Mouse (Mus musculus) stomach, embryonic 16.5 days (tissue): ENCODE measurements around the gene Dram1. TPM values are rescaled to one million over a fixed set of nuclear protein-coding genes. Genes with fewer than 3 reads are reported as not detected.

Experiments used
- ATAC-seq: fragments of 200-750 bp; cut with Nextera tagmentation; 2 replicates; pipeline ENCODE4 v1.8.0; 2017; ENCODE audit warnings: moderate number of reproducible peaks, moderate TSS enrichment; ENCODE audit not compliant: insufficient read depth, low FRiP score
- H3K27ac ChIP-seq: fragments of 300-500 bp; sonication (generic); 2 replicates; pipeline ENCODE4 v1.5.1; 2014; ENCODE audit warnings: low read length
- H3K27me3 ChIP-seq: fragments of 300-500 bp; sonication (generic); 2 replicates; pipeline ENCODE4 v1.6.1; 2014; ENCODE audit warnings: low read length, control low read depth, mixed read lengths; ENCODE audit not compliant: control insufficient read depth, insufficient read depth
- H3K36me3 ChIP-seq: fragments of 300-500 bp; sonication (generic); 2 replicates; pipeline ENCODE4 v1.6.1; 2014; ENCODE audit warnings: low read length; ENCODE audit not compliant: control insufficient read depth, insufficient read depth
- H3K4me1 ChIP-seq: fragments of 300-500 bp; sonication (generic); 2 replicates; pipeline ENCODE4 v1.6.1; 2014; ENCODE audit warnings: low read length, control low read depth, mixed read lengths; ENCODE audit not compliant: control insufficient read depth, insufficient read depth
- H3K4me2 ChIP-seq: fragments of 300-500 bp; sonication (generic); 2 replicates; pipeline ENCODE4 v1.6.1; 2014; ENCODE audit warnings: low read depth, low read length, mixed read lengths
- H3K4me3 ChIP-seq: fragments of 300-500 bp; sonication (generic); replicated peaks from 2 replicates; pipeline ENCODE4 v1.5.1; 2014; ENCODE audit warnings: mild to moderate bottlenecking, low read length
- H3K9ac ChIP-seq: fragments of 300-500 bp; sonication (generic); 2 replicates; pipeline ENCODE4 v1.6.1; 2014; ENCODE audit warnings: low read length
- H3K9me3 ChIP-seq: fragments of 300-500 bp; sonication (generic); replicated peaks from 2 replicates; pipeline ENCODE4 v1.6.1; 2016; ENCODE audit warnings: low read length, control low read depth; ENCODE audit not compliant: control insufficient read depth
- WGBS: fragments of 180-500 bp; shearing (Covaris S2); extraction: QIAGEN DNeasy Blood & Tissue Kit; methylation state at CpG from one replicate; pipeline ENCODE4 v1.1.7; 2014; 5-methylcytosine and 5-hydroxymethylcytosine counted together
- polyA plus RNA-seq: library from polyadenylated mRNA; unstranded; fragments of >200 nt; fragmentation: Nextera tagmentation; extraction: Ambion mirVana; gene quantifications from 2 replicates; pipeline ENCODE4 v1.2.1, GENCODE M21; 2015

Dram1 gene
- polyA plus RNA-seq, 1 experiment from 2014 or later, result 6.6 TPM

GRCm38 (mm10) chr10:88346454-88347245 is 32.2 kb downstream of the Dram1 start:
- H3K4me1 ChIP-seq, result no peaks in the 10 kb centered on the region
- H3K9me3 ChIP-seq, result no peaks in the 10 kb centered on the region
- no peaks in the 10 kb centered on the region for H3K27me3 ChIP-seq
- peak overlapping the region; percentile 8; the same call in 1 of the 2 replicates for H3K4me2 ChIP-seq
- H3K9ac ChIP-seq, result no peak overlapping the region; the same call in 1 of the 2 replicates
- 74% methylated on average over 12 of the region's 12 CpGs for WGBS
- H3K36me3 ChIP-seq, result no peaks in the 10 kb centered on the region
- H3K4me3 ChIP-seq, result no peak overlapping the region
- no peak for ATAC-seq
- H3K27ac ChIP-seq, result peak overlapping the region; percentile 81

GRCm38 (mm10) chr10:88345899-88346401 is 32.9 kb downstream of the Dram1 start:
- 48% methylated on average over 11 of the region's 11 CpGs for WGBS

GRCm38 (mm10) chr10:88341368-88341767 is 37.5 kb downstream of the Dram1 start:
- peak; percentile 72 for ATAC-seq
- Histone ChIP-seq H3K27ac (no peak overlapping the region), H3K27me3 (no peaks in the 10 kb centered on the region), H3K4me3 (no peak overlapping the region), H3K36me3 (no peaks in the 10 kb centered on the region), H3K4me1 (no peaks in the 10 kb centered on the region), H3K4me2 (no peak overlapping the region), H3K9ac (no peak overlapping the region), H3K9me3 (no peaks in the 10 kb centered on the region)
- WGBS, result 51% methylated on average over 6 of the region's 6 CpGs

More at GRCm38 (mm10) chr10:88345899-88346401, 32.9 kb downstream of the Dram1 start:
- Histone ChIP-seq H3K4me3 (no peak overlapping the region), H3K27me3 (no peaks in the 10 kb centered on the region), H3K36me3 (no peaks in the 10 kb centered on the region), H3K4me1 (no peaks in the 10 kb centered on the region), H3K27ac (peak overlapping the region; percentile 81), H3K9me3 (no peaks in the 10 kb centered on the region), H3K9ac (no peak overlapping the region; the same call in 1 of the 2 replicates), H3K4me2 (peak overlapping the region; percentile 8; the same call in 1 of the 2 replicates)
- 0 out of 2 replicates have a peak, but pooled peaks have one; percentile 25 for ATAC-seq

- WGBS, result 80% methylated on average over 9 of the region's 9 CpGs
- no peak overlapping the region for H3K27ac ChIP-seq
- ATAC-seq, result no peak
- H3K27me3 ChIP-seq, result no peaks in the 10 kb centered on the region
- no peaks in the 10 kb centered on the region for H3K4me1 ChIP-seq
- H3K9me3 ChIP-seq, result no peaks in the 10 kb centered on the region
- H3K4me2 ChIP-seq, result no peak overlapping the region
- H3K9ac ChIP-seq, result no peak overlapping the region
- no peaks in the 10 kb centered on the region for H3K36me3 ChIP-seq
- no peak overlapping the region for H3K4me3 ChIP-seq
Observed at GRCm38 (mm10) chr10:88340660-88341059, 38.2 kb downstream of the Dram1 start.

- H3K27ac ChIP-seq, result no peak overlapping the region
- no peaks in the 10 kb centered on the region for H3K36me3 ChIP-seq
- H3K9ac ChIP-seq, result no peak overlapping the region
- H3K4me3 ChIP-seq, result no peak overlapping the region
- H3K4me1 ChIP-seq, result no peaks in the 10 kb centered on the region
- no peaks in the 10 kb centered on the region for H3K27me3 ChIP-seq
- ATAC-seq, result peak; percentile 44; the same call in 1 of the 2 replicates
- H3K4me2 ChIP-seq, result no peak overlapping the region
- H3K9me3 ChIP-seq, result no peaks in the 10 kb centered on the region
- WGBS, result 20% methylated on average over 5 of the region's 5 CpGs
Observed at GRCm38 (mm10) chr10:88330695-88331094, 48.2 kb downstream of the Dram1 start.

- H3K9me3 ChIP-seq, result no peaks in the 10 kb centered on the region
- H3K9ac ChIP-seq, result no peak overlapping the region
- H3K27me3 ChIP-seq, result no peaks in the 10 kb centered on the region
- no peak overlapping the region for H3K27ac ChIP-seq
- H3K36me3 ChIP-seq, result no peaks in the 10 kb centered on the region
- WGBS, result 56% methylated on average over 4 of the region's 4 CpGs
- H3K4me3 ChIP-seq, result no peak overlapping the region
- H3K4me1 ChIP-seq, result no peaks in the 10 kb centered on the region
- no peak overlapping the region for H3K4me2 ChIP-seq
- ATAC-seq, result no peak
Observed at GRCm38 (mm10) chr10:88328056-88328450, 50.8 kb downstream of the Dram1 start.

GRCm38 (mm10) chr10:88327160-88328055 is 51.5 kb downstream of the Dram1 start:
- Histone ChIP-seq H3K27ac (no peak overlapping the region), H3K9ac (peak overlapping the region; percentile 43; the same call in 1 of the 2 replicates), H3K4me3 (no peak overlapping the region), H3K4me2 (peak overlapping the region; percentile 30; the same call in 1 of the 2 replicates), H3K4me1 (no peaks in the 10 kb centered on the region), H3K36me3 (no peaks in the 10 kb centered on the region), H3K27me3 (no peaks in the 10 kb centered on the region), H3K9me3 (no peaks in the 10 kb centered on the region)
- WGBS, result 50% methylated on average over 11 of the region's 11 CpGs
- peak; percentile 64 for ATAC-seq

- Histone ChIP-seq H3K4me3 (no peak overlapping the region), H3K4me1 (no peaks in the 10 kb centered on the region; the same call in 1 of the 2 replicates), H3K4me2 (no peak overlapping the region), H3K27me3 (no peaks in the 10 kb centered on the region), H3K9me3 (no peaks in the 10 kb centered on the region), H3K9ac (no peak overlapping the region), H3K36me3 (no peaks in the 10 kb centered on the region), H3K27ac (peak overlapping the region; percentile 22)
- 79% methylated on average over 5 of the region's 5 CpGs for whole genome bisulfite sequencing
- no peak for ATAC-seq
Observed at GRCm38 (mm10) chr10:88321739-88322138, 57.1 kb downstream of the Dram1 start.
